Mouse (Mus musculus) gastrocnemius, postnatal 4 days (tissue): ENCODE results near the gene Rbpjl. TPM values are rescaled to one million over a fixed set of nuclear protein-coding genes. Genes with fewer than 3 reads are reported as not detected.

Experiments used
- microRNA-seq: library from miRNA; unstranded; fragments of <30 nt; microRNA quantifications from one replicate; pipeline ENCODE4 v1.2.0, GENCODE M21; 2021
- total RNA-seq, 2 experiments: library from RNA; stranded (reverse); gene quantifications; 2 replicates each; pipeline ENCODE4 v1.2.3; 2021

Rbpjl gene
- total RNA-seq, 2 experiments from 2014 or later: 0.13 to 0.15 TPM

Small RNA genes lying within 50 kb of the gene (microRNA-seq; reads per million reads assigned to microRNA genes)
- gene Mir7678: not detected

Other genes starting within 250 kb of the Rbpjl start
- gene Kcns1, start 232.0 kb upstream of the Rbpjl start, total RNA-seq: under 1 TPM; 0.21 to 0.52 TPM
- gene Wfdc5, start 220.4 kb upstream of the Rbpjl start, total RNA-seq: not detected
- gene Wfdc12, start 212.5 kb upstream of the Rbpjl start, total RNA-seq: not detected
- gene Wfdc15a, start 203.0 kb upstream of the Rbpjl start, total RNA-seq: not detected
- not detected for gene Wfdc15b, start 181.5 kb upstream of the Rbpjl start, total RNA-seq
- not detected for gene Svs2, start 164.7 kb upstream of the Rbpjl start, total RNA-seq
- gene Svs3b, start 146.5 kb upstream of the Rbpjl start, total RNA-seq: not detected
- not detected for gene Svs4, start 124.7 kb upstream of the Rbpjl start, total RNA-seq
- gene Svs3a, start 113.9 kb upstream of the Rbpjl start, total RNA-seq: not detected
- not detected for gene Svs6, start 86.4 kb upstream of the Rbpjl start, total RNA-seq
- gene Svs5, start 70.4 kb upstream of the Rbpjl start, total RNA-seq: not detected
- gene Slpi, start 14.0 kb upstream of the Rbpjl start, total RNA-seq: under 1 TPM; 0.57 to 0.76 TPM
- gene Matn4, start 2.0 kb downstream of the Rbpjl start, total RNA-seq: 1 to 10 TPM; 5.5 to 6.0 TPM
- 10 to 100 TPM; 58.1 to 60.1 TPM for gene Sdc4, start 40.7 kb downstream of the Rbpjl start, total RNA-seq
- 10 to 100 TPM; 20.8 to 22.2 TPM for gene Sys1, start 53.8 kb downstream of the Rbpjl start, total RNA-seq
- 1 to 10 TPM in 1 of 2 experiments, under 1 TPM in 1; 0.96 to 1.9 TPM for gene Gm20458, start 57.8 kb downstream of the Rbpjl start, total RNA-seq
- not detected for gene Trp53tg5, start 70.6 kb downstream of the Rbpjl start, total RNA-seq
- 10 to 100 TPM; 13.5 to 15.7 TPM for gene Dbndd2, start 83.0 kb downstream of the Rbpjl start, total RNA-seq
- gene Pigt, start 94.4 kb downstream of the Rbpjl start, total RNA-seq: 10 to 100 TPM; 66.5 to 66.8 TPM
- gene Wfdc2, start 159.3 kb downstream of the Rbpjl start, total RNA-seq: 1 to 10 TPM in 1 of 2 experiments, not detected in 1; 1.3 TPM
- not detected for gene Spint3, start 170.3 kb downstream of the Rbpjl start, total RNA-seq
- not detected for gene Wfdc6a, start 182.3 kb downstream of the Rbpjl start, total RNA-seq
- gene Eppin, start 190.5 kb downstream of the Rbpjl start, total RNA-seq: not detected
- gene Wfdc6b, start 210.4 kb downstream of the Rbpjl start, total RNA-seq: not detected
- not detected for gene Wfdc8, start 210.5 kb downstream of the Rbpjl start, total RNA-seq
- gene Wfdc16, start 235.7 kb downstream of the Rbpjl start, total RNA-seq: not detected